Mouse (Mus musculus): ENCODE measurements around the gene Hecw2.

GRCm38 (mm10) chr1:54122551-54122950 lies 72.4 kb downstream of the Hecw2 start:
- no peak for TF ChIP-seq POLR2A (IDR thresholded peaks at IDR 0.05; ENCODE audit: borderline replicate concordance, low read depth, low read length)
- no peak for TF ChIP-seq CTCF (IDR thresholded peaks at IDR 0.05; ENCODE audit: low read depth, low read length)
